Mouse (Mus musculus): ENCODE results near the gene Olfr11.

Olfr11 gene

GRCm38 (mm10) chr13:21642418-21642817, at the start of gene Olfr11:
Olfr11 (minus strand) TSS chr13:21642518.
- 80% methylated on average over 2 of the region's 2 CpGs for WGBS

GRCm38 (mm10) chr13:21677305-21677704, 35.0 kb upstream of the Olfr11 start, which contains the start of gene Olfr1360:
Olfr1360 (minus strand) TSS chr13:21677405.
- WGBS: 82% methylated on average over 2 of the region's 2 CpGs

- 74% methylated on average over 2 of the region's 2 CpGs for WGBS
Observed at GRCm38 (mm10) chr13:21663286-21663685, 21.0 kb upstream of the Olfr11 start, which contains the start of gene Olfr1361. Olfr1361 (minus strand) TSS chr13:21663386.

GRCm38 (mm10) chr13:21613922-21614321, 28.4 kb downstream of the Olfr11 start, which contains the start of gene Olfr1362:
Olfr1362 (minus strand) TSS chr13:21614022.

GRCm38 (mm10) chr13:21591618-21592017, 50.7 kb downstream of the Olfr11 start:
- WGBS: 79% methylated on average over 2 of the region's 2 CpGs
